Mouse (Mus musculus) kidney, adult 8-10 months (tissue): Measurements from ENCODE around the gene Ap5b1.

Experiments used
- DNase-seq, 2 experiments: peaks; one replicate each; pipeline ENCODE4 v3.0.0; 2022

The Ap5b1 gene

DNA sequence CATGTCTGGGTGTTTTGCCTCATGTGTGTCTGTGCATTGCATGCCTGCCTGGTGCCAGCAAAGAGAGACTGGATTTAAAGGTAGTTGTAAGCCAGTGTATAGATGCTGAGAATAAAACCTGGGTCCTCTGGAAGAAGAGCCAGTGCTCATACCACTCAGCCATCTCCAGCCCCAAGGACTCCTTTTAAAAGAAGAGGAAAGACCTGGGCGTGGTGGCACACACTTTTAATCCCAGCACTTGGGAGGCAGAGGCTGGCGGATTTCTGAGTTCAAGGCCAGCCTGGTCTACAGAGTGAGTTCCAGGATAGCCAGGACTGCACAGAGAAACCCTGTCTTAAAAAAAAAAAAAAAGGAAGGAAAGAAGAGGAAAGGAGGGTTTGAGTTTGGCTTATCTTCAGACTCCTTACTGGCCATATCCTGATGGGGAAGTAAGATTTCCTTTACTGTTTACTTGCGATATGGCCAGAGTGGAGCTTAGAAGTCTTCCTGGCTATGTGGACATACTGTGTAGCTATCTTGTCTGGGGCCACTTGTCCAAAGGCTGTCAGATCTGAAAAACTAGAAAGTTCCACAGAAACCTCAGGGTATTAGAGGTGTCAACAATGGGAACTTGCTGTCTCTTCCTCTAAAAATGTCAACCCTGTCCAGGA is 45.1 kb downstream of the Ap5b1 start:
- no peak for DNase-seq

DNA sequence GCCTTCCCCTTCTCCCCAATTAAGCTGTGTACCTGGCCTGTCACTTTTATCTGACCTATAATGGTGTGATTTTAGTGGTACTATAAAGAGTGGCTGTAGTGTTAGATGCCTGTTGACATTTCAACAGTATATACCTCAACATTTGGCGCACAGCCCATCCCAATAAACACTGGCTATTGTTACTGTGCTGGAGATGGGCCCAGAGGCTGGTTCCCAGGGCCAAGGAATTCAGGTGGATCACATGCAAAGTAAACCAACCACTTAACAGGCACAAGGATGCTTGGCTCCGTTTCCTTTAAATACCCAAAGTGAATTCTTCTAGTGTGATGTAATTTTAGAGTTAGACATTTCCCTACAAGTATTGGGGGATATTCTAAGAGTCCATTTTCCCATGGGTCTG is 47.1 kb downstream of the Ap5b1 start:
- DNase-seq, result no peak

- no peak for DNase-seq
Measured at GRCm38 (mm10) chr19:5620007-5620406, 52.2 kb downstream of the Ap5b1 start.
